Mouse (Mus musculus): ENCODE data around the gene Fam126a. TPM values are rescaled to one million over a fixed set of nuclear protein-coding genes. Genes with fewer than 3 reads are reported as not detected.
A peak's percentile ranks its signal among the peaks of the same experiment; 100 is the strongest.

Gene Fam126a
- polyA plus RNA-seq, 1 experiment from 2014 or later: 16.1 TPM

DNA sequence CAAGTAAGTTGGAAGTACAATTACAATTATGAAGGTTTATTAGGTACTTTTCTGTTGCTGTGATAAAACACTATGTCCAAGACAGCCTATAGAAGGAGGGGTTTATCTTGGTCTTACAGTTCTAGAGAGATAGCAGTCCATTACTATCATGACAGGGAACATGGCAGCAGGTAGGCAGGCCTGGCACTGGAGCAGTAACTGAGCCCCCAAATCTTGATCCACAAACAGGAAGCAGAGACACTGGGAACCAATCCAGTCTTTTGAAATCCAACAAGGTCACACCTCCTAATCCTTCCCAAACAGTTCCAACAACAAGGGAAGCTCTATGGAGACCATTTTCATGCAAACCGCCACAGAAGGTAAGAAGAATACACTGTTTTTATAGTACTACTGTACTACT is 13.6 kb downstream of the Fam126a start:
- no peak for ATAC-seq
- WGBS: 95% methylated on average over 1 of the region's 1 CpGs
- no peaks in the 10 kb centered on the region for H3K4me1 ChIP-seq (replicated peaks)
- no peaks in the 10 kb centered on the region for H3K36me3 ChIP-seq
- no peaks in the 10 kb centered on the region for H3K9me3 ChIP-seq
- no peak overlapping the region for H3K9ac ChIP-seq
- no peak overlapping the region for H3K27ac ChIP-seq
- no peaks in the 10 kb centered on the region for H3K27me3 ChIP-seq (replicated peaks)
- no peak overlapping the region for H3K4me2 ChIP-seq (replicated peaks)
- no peak overlapping the region for H3K4me3 ChIP-seq (replicated peaks)

- Histone ChIP-seq H3K9ac (no peak overlapping the region), H3K4me1 (replicated peaks) (no peaks in the 10 kb centered on the region), H3K36me3 (no peaks in the 10 kb centered on the region), H3K9me3 (no peaks in the 10 kb centered on the region), H3K4me2 (replicated peaks) (no peak overlapping the region), H3K27me3 (replicated peaks) (no peaks in the 10 kb centered on the region), H3K27ac (no peak overlapping the region), H3K4me3 (replicated peaks) (no peak overlapping the region)
- 83% methylated on average over 5 of the region's 5 CpGs for WGBS
- no peak for ATAC-seq
These were observed 17.0 kb downstream of the Fam126a start for GRCm38 (mm10) chr5:24013338-24014003.

- Histone ChIP-seq H3K4me2 (replicated peaks) (no peak overlapping the region), H3K9ac (no peak overlapping the region), H3K4me3 (replicated peaks) (no peak overlapping the region), H3K9me3 (no peaks in the 10 kb centered on the region), H3K36me3 (no peaks in the 10 kb centered on the region), H3K4me1 (replicated peaks) (no peaks in the 10 kb centered on the region), H3K27ac (no peak overlapping the region), H3K27me3 (replicated peaks) (no peaks in the 10 kb centered on the region)
- ATAC-seq: no peak
- 63% methylated on average over 1 of the region's 1 CpGs for WGBS
These were observed 31.3 kb downstream of the Fam126a start for GRCm38 (mm10) chr5:23999083-23999671.

- no peaks in the 10 kb centered on the region for H3K36me3 ChIP-seq
- H3K9me3 ChIP-seq: no peaks in the 10 kb centered on the region
- H3K4me2 ChIP-seq (replicated peaks): no peak overlapping the region
- no peak overlapping the region for H3K4me3 ChIP-seq (replicated peaks)
- ATAC-seq: no peak
- 60% methylated on average over 5 of the region's 5 CpGs for WGBS
- H3K4me1 ChIP-seq (replicated peaks): no peaks in the 10 kb centered on the region; the same call in 1 of the 2 replicates
- no peak overlapping the region for H3K27ac ChIP-seq
- no peaks in the 10 kb centered on the region for H3K27me3 ChIP-seq (replicated peaks)
- no peak overlapping the region for H3K9ac ChIP-seq
These were observed 34.5 kb downstream of the Fam126a start for GRCm38 (mm10) chr5:23995951-23996350.

- Histone ChIP-seq H3K4me2 (replicated peaks) (no peak overlapping the region), H3K4me3 (replicated peaks) (no peak overlapping the region), H3K36me3 (no peaks in the 10 kb centered on the region), H3K9me3 (no peaks in the 10 kb centered on the region), H3K27me3 (replicated peaks) (no peaks in the 10 kb centered on the region), H3K27ac (no peak overlapping the region), H3K9ac (no peak overlapping the region), H3K4me1 (replicated peaks) (no peaks in the 10 kb centered on the region; the same call in 1 of the 2 replicates)
- no peak for ATAC-seq
- WGBS: 92% methylated on average over 3 of the region's 3 CpGs
These were observed 35.6 kb downstream of the Fam126a start for GRCm38 (mm10) chr5:23994929-23995328.

GRCm38 (mm10) chr5:23994231-23994630 is 36.3 kb downstream of the Fam126a start:
- Histone ChIP-seq H3K4me1 (replicated peaks) (no peaks in the 10 kb centered on the region; the same call in 1 of the 2 replicates), H3K4me2 (replicated peaks) (no peak overlapping the region), H3K27me3 (replicated peaks) (no peaks in the 10 kb centered on the region), H3K36me3 (no peaks in the 10 kb centered on the region), H3K27ac (no peak overlapping the region), H3K9me3 (no peaks in the 10 kb centered on the region), H3K4me3 (replicated peaks) (no peak overlapping the region), H3K9ac (no peak overlapping the region)
- WGBS: 89% methylated on average over 2 of the region's 2 CpGs
- ATAC-seq: no peak

DNA sequence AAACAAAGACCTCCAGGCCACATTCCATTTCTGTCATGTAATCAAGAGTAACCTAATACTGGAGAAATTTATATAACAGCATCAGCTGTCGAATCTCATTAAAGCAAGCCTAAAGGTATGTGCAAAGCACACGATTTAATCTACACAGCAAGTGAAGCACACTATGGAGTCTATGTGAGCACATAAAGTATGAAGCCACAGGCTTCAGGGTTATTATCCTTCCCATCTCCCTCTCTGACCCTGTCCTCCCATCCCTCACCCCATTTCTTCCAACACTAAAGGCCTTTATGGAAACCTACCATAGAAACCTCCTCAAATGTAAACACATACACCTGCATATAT is 37.0 kb downstream of the Fam126a start:
- no peak overlapping the region; the same call in 1 of the 2 replicates for H3K27ac ChIP-seq
- no peaks in the 10 kb centered on the region for H3K27me3 ChIP-seq (replicated peaks)
- no peaks in the 10 kb centered on the region for H3K36me3 ChIP-seq
- no peaks in the 10 kb centered on the region for H3K9me3 ChIP-seq
- no peak overlapping the region for H3K9ac ChIP-seq
- 41% methylated on average over 2 of the region's 2 CpGs for WGBS
- H3K4me1 ChIP-seq (replicated peaks): no peaks in the 10 kb centered on the region; the same call in 1 of the 2 replicates
- H3K4me3 ChIP-seq (replicated peaks): no peak overlapping the region
- no peak for ATAC-seq
- H3K4me2 ChIP-seq (replicated peaks): no peak overlapping the region

GRCm38 (mm10) chr5:23992876-23993552 is 37.5 kb downstream of the Fam126a start:
- Histone ChIP-seq H3K9me3 (no peaks in the 10 kb centered on the region), H3K27me3 (replicated peaks) (no peaks in the 10 kb centered on the region), H3K36me3 (no peaks in the 10 kb centered on the region), H3K27ac (no peak overlapping the region), H3K4me1 (replicated peaks) (no peaks in the 10 kb centered on the region; the same call in 1 of the 2 replicates), H3K9ac (no peak overlapping the region), H3K4me2 (replicated peaks) (no peak overlapping the region), H3K4me3 (replicated peaks) (no peak overlapping the region)
- no peak for ATAC-seq
- WGBS: 58% methylated on average over 5 of the region's 5 CpGs

DNA sequence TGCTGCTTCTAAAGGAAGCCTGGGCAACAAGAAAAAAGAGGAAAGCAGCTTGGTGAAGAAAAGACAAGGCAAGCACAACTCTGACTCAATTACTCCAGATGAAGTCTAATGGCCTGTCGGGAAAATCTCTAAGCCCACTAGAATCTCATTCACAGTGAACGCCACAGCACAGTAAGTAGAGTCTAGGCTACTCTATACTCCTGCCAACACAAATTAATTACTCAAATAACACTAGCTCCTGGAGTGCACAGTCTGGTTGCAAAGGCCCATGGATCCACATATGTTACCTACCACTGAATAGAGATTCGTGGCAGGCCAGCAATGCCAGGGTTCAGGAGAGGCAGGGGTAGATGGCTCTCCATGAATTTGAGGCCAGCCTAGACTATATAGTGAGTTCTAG is 40.5 kb downstream of the Fam126a start:
- Histone ChIP-seq H3K9me3 (no peaks in the 10 kb centered on the region), H3K4me2 (replicated peaks) (no peak overlapping the region), H3K4me3 (replicated peaks) (no peak overlapping the region), H3K27ac (no peak overlapping the region), H3K4me1 (replicated peaks) (no peaks in the 10 kb centered on the region; the same call in 1 of the 2 replicates), H3K9ac (no peak overlapping the region), H3K36me3 (no peaks in the 10 kb centered on the region), H3K27me3 (replicated peaks) (no peaks in the 10 kb centered on the region)
- 87% methylated on average over 3 of the region's 3 CpGs for WGBS
- no peak for ATAC-seq

DNA sequence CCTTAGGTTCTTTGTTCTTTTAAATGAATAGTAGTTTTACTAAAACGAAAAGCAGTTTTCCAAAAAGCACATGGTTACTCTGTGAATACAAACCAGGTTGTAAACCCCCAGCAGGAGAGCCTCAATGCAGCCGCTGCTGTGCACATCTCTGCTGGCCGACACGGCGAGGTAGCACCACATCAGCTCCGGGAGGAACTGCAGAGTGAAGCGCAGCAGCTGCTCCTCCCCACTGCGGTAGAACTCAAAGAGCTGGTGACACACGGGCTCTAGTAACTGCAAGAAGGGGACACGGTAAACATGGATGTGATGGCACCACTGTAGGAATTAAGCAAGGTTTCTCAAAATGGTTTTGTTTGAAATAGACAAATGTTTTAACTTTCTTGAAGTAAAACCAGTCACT is 42.7 kb downstream of the Fam126a start:
- no peak for ATAC-seq
- Histone ChIP-seq H3K4me1 (replicated peaks) (no peaks in the 10 kb centered on the region), H3K9ac (no peak overlapping the region), H3K4me3 (replicated peaks) (no peak overlapping the region), H3K36me3 (no peaks in the 10 kb centered on the region), H3K9me3 (no peaks in the 10 kb centered on the region), H3K27ac (no peak overlapping the region), H3K27me3 (replicated peaks) (no peaks in the 10 kb centered on the region), H3K4me2 (replicated peaks) (no peak overlapping the region)
- WGBS: 78% methylated on average over 10 of the region's 10 CpGs

GRCm38 (mm10) chr5:23982081-23982480 is 48.4 kb downstream of the Fam126a start:
- Histone ChIP-seq H3K9me3 (no peaks in the 10 kb centered on the region), H3K4me2 (replicated peaks) (no peak overlapping the region), H3K27ac (no peak overlapping the region), H3K27me3 (replicated peaks) (no peaks in the 10 kb centered on the region), H3K36me3 (no peaks in the 10 kb centered on the region; the same call in 1 of the 2 replicates), H3K4me1 (replicated peaks) (no peaks in the 10 kb centered on the region), H3K4me3 (replicated peaks) (no peak overlapping the region), H3K9ac (no peak overlapping the region)
- 88% methylated on average over 1 of the region's 1 CpGs for WGBS
- ATAC-seq: no peak

DNA sequence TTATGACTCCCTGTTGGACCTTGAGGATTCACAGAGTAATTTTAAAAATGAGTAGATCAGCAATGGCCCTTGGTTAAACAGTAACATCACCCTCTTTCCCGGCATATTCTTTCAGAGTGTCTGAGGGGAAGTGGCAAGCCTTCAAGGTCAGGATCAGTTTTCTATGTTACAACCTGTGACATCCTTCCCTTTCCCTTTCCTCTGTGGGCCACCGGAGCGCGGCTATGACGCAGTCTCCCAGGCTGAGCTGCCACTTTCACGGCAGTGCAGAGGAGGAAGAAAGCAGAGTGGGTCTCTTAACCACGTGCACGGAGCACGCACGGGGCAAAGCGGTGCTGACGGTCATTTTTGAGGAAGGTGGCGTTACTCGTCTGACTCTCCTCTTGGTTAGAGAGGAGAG is 52.0 kb downstream of the Fam126a start:
- Histone ChIP-seq H3K4me3 (replicated peaks) (no peak overlapping the region), H3K27me3 (replicated peaks) (no peaks in the 10 kb centered on the region), H3K9me3 (no peaks in the 10 kb centered on the region), H3K9ac (no peak overlapping the region), H3K36me3 (no peaks in the 10 kb centered on the region; the same call in 1 of the 2 replicates), H3K27ac (no peak overlapping the region), H3K4me2 (replicated peaks) (no peak overlapping the region), H3K4me1 (replicated peaks) (no peaks in the 10 kb centered on the region)
- peak; percentile 25; the same call in 1 of the 2 replicates for ATAC-seq
- WGBS: 78% methylated on average over 14 of the region's 14 CpGs

All from intestine, embryonic 15.5 days (tissue).